Mouse (Mus musculus) skeletal muscle tissue, adult 2 months (tissue): ENCODE data around the gene Fkbp14.
A peak's percentile ranks its signal among the peaks of the same experiment; 100 is the strongest.

Experiments
- DNase-seq: peaks from one replicate; pipeline ENCODE4 v3.0.0-alpha.2; 2012; ENCODE audit warnings: low read depth, low spot score

Gene Fkbp14

DNA sequence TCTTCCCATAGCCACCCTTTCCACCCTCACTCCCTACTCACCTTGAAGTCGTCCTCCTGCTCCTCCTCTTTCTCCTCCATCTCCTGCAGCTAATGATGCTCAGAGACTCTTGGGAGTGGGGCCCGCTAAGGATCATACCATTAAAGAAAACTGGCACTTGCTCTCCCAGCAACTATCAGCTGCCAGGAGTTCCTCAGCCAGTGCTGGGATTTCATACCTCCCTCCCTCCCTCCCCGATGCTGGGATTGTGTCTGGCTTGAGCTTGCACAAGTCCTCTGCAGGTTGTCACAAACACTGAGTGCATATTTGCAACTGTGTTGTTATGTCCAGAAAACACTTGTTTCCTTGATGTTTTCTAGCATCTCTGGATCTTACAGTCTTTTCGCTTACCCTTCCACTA, at the start of gene Fkbp14:
Gene Fkbp14 (minus strand): TSS at position 101 of the 400 bp plus-strand sequence.
- DNase-seq: no peak

DNA sequence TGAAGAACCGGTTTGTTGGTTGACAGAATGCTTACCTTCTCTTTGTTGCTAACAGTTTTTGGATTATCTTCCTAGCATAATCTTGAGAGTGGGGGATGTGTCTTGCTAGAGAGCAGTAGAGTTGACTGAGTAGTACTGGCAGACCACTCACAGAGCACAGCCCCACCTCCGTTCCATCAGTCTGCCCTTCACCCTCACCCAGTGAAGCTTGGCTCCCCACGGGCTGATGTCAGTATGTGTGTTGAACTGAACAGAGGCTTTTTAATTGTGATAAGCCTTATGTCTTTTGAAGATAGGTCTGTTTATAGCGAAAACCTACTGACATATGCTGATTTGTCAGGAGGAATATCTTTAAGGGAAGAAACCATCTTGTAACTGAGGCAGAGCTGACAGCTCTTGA, 46.1 kb upstream of the Fkbp14 start:
- no peak for DNase-seq

DNA sequence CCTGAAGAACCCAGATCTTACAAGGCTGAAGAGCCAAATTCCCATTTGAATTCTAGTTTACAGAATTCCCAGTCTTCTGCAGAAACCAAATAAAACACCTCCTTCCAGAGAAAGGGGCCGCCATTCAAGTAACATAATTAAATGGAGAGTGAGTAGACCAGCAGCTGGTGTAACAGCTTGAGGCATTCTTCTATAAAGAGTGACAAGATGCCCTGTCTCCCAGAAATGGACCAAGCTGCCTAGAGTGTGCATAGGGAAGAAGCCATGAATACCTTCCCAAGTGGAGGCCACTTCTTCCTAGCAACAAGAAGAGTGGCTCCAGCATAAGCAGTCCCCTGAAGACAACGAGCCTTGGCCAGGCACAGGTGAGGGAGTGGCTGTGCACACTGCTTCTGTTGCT, 44.8 kb upstream of the Fkbp14 start:
- no peak for DNase-seq

DNA sequence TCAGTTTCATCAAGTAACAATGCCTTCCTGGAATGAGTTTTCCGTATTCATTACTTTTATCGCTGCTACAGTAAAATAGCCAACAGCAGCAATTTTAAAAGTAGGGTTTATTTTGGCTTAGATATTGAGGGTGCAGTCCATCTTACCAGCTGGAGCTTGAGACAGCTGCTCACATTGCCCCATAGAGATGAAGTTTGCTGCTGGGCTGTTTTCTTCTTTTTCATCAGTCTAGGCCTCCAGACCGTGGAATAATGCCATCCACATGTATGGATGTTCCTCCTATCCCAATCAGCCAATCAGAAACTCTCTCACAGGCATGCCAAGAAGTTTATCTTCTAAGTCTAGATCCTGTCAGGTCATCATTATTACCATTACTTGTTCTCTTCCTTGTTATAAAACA, 42.8 kb upstream of the Fkbp14 start:
- no peak for DNase-seq

DNA sequence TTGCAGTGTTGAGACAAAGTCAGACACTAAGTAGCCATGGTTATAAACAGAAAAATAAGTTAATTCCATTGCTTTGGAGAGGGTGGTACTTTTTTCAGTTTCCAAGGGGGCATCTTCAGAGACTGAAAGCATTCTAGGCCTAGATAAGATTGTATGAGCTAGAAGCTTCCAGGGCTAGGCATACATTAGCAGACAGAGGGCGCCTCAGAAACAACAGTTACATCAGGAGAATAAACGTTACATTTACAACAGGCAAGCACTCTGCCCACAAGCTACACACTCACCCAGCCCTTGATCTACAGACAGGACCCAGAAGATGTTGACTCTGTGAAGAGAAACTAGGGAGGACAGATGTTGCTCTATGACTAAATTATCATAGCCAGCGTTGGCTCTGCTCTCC, 34.4 kb upstream of the Fkbp14 start:
- no peak for DNase-seq

DNA sequence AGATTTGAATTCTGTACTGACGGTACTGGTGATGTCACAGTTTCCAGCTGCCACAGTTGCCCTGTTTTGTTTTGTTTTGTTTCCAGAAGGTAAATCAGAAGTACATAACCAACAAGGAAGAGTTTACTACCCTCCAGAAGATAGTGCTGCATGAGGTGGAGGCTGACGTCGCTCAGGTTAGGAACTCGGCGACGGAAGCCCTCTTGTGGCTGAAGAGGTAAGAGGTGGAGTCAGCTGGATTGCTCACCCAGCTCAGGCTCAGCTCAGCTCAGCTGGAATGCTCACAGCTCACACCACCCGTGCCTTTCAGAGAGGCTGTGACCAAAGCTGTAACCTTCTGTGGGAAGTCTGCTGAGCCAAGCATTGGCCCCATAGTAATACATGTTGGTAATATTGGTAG, 32.6 kb upstream of the Fkbp14 start:
- no peak for DNase-seq

DNA sequence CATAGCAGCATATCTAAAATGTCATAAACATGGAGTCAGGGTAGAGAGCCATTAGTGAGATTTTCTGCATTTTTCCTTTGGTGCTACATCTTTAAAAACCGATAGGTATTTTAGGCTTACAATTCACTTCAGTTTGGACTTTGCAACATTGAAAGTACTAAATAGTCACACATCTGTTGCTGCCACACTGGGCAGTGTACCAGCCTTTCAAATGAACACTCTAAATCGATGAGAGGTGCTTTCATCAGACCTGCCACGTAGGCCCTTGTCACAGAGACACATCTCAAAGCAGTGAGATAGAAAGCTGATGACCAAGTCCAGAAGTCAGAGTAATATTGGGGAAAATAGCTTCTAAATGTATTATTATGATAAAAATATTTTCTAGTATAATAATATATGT, 31.3 kb upstream of the Fkbp14 start:
- no peak for DNase-seq

DNA sequence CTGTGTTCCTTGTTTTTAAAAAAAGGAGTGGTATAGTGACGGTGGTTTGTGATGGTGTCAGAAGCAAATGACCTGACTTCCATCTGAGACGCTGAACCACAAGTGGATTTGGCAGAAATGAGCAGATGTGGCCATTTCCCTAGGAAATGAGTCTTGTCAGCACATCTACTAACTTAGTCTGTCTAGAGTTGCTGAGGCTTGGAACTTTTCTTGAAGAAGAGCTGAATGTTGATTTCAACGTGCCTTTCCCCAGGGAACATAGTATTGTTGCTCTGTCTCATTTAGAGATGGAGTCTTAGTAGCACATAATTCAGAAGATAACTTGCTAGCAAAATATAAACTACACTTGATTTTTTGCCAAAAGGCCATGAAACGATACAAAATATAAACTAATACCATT, 23.2 kb upstream of the Fkbp14 start:
- no peak for DNase-seq

DNA sequence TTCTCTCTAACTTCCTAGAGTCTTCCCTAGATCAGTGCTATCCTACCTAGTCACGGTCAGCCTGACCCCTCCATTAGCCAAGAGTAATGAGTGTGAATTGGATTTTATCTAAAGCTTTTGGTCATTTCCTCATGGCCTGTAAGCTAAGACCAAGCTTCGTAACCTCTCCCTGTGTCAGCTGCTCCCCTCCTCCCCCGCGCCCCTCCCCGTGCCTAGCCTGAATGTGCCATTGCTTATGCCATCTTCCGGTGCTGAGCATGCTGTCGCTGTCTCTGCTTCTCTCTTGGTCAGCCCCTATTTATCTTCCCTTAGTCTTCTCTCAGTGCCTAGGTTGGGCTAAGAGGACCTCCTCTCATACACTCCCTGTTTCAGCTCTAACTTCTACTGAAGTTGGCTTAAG, 22.4 kb upstream of the Fkbp14 start:
- DNase-seq: no peak

DNA sequence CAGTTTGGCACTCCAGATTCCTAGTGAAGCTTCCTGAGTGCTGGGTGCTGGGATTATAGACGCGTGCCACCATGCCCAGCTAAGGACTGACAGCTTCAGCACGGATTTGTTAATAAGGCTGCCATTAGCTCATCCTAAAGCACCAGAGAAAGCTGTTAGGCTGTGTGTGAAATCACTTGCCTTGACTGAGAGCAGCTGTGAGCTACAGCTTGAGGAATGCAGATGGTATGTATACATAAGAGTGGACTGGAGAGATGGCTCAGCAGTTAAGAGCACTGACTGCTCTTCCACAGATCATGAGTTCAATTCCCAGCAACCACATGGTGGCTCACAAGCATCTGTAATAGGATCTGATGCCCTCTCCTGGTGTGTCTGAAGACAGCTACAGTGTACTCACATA, 20.3 kb upstream of the Fkbp14 start:
- no peak for DNase-seq

DNA sequence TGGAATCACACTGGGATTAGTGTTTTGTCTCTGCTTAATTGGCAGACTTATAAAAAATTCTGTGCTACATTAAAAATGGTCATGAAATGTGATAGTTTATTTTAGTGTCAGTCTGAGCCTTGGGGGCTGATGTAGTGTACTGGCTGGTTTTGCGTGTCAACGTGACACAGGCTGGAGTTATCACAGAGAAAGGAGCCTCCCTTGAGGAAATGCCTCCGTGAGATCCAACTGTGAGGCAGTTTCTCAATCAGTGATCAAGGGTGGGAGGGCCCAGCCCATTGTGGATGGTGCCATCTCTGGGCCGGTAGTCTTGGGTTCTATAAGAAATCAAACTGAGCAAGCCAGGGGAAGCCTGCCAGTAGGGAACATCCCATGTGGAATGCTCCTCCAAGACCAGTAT, 9.1 kb upstream of the Fkbp14 start:
- DNase-seq: no peak

DNA sequence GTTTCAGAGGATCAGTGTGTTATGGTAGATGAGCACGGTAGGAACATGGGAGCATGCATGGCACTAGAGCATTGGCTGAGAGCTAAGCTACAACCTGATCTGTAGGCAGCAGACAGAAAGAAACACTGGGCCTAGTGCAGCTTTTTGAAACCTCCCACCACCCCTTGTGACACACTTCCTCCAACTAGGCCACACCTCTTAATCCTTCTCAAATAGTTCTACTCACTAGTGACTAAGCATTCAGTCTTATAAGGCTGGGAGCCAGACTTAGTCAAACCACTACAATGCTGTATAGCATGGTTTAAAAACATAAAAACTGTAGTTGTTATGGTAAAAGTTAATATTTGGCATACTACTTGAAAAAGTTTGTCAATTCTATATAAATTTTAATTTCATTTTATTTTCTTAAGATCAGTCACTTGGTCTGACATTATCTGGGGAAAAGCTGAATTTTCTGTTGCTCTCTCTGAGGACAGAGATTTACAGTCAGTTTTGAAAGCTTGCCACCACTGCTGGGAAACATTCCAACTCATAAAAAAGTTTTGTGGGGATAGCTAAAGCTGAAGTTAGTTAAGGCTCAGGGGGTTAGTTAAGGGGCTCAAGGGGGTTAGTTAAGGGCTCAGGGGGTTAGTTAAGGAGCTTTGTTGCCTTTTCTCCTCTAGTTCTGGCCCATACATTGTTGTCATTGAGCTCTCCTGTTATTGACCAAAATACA, 7.0 kb upstream of the Fkbp14 start:
- no peak for DNase-seq

DNA sequence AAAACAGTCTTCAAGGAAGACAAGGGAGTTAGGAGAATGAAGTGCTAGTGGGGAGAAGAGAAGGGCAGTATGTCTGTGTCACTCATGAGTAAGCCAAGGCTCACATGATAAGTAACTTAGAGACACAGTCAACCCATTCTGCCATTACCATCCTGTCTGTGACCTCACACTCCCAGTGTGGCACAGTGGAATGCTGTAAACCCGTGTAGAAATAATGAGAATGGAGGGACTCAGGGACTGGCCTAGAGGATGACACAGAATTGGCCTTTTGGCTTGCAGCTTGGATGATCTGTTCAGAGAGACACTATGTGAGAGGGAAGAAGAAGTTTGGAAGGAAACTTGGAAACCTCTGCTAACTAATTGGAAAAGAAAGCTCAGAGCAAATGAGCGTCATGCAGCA, 5.8 kb upstream of the Fkbp14 start:
- DNase-seq: no peak

DNA sequence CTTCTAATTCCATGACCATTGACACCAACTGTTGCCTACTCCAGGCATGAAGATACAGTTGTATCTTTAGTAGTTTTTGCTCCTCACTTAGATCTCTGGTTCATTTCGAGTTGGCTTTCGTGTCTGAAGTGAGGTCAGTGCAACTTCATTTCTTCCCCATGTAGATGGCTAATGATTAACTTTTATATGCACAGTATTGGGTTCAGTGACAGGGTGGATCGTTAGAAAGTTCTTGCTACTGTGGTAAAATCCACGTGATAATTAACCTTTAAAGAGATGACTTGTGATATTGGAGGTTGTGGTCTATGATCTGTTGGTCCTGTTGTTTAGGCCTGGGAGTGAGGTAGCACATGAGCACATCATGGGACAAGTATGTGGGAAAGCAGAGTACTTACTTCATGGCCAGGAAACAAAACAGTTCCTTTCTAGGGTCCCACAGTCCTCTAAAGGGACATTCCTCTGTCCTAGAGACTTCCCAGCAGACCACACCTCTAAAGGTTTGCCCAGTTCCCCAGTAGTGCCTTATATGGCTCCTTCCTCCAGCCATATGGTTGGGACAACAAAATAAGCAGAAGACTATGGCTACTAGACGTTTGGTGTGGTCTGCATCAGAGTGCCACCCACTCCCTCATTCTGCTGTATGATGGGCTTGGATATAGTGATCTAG, 3.7 kb upstream of the Fkbp14 start:
- no peak for DNase-seq

DNA sequence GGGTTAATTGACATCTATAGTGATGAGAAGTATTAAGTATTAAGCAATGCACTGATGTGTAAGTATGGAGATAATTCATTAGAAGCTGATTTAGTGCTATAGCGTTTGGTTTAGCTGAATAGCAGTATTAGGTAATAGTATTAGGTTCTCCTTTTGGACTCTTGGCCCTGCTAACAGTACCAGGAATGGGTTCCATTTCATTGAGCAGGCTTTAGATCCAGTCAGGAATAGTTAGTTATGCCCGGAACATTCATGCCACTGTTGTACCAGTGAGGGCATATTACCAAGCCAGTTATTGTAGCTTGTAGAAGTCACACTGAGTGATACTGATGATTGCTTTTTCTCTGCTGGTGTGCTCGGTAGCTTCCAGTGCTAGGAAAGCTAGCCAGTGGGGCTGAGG, 603 bp upstream of the Fkbp14 start:
- DNase-seq: no peak

DNA sequence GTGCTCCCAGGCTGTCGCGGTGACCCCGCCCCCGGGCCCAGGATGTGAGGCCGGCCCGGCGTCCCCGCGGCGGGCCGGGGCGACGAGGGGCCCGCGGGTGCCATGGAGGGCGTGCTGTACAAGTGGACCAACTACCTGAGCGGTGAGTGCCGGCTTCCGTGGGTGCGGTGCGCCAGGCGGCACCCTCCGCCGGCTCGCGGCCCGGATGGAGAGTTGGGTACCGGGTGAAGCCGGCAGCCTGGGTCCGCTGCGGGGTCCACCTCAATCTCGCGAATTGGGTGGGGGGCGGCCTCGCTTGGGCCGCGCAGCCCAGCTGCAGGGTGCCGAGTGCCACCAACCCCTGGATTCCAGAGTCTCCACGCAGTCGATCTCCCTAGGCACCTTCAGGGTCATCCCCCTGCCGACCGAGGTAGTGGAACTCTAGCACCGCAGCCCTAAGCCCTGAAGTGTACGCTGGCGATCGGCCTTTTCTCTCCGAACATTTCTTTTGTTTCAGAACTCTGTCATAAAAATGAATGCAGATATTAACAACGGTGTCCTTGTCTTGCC, 1.7 kb downstream of the Fkbp14 start:
- DNase-seq: no peak

DNA sequence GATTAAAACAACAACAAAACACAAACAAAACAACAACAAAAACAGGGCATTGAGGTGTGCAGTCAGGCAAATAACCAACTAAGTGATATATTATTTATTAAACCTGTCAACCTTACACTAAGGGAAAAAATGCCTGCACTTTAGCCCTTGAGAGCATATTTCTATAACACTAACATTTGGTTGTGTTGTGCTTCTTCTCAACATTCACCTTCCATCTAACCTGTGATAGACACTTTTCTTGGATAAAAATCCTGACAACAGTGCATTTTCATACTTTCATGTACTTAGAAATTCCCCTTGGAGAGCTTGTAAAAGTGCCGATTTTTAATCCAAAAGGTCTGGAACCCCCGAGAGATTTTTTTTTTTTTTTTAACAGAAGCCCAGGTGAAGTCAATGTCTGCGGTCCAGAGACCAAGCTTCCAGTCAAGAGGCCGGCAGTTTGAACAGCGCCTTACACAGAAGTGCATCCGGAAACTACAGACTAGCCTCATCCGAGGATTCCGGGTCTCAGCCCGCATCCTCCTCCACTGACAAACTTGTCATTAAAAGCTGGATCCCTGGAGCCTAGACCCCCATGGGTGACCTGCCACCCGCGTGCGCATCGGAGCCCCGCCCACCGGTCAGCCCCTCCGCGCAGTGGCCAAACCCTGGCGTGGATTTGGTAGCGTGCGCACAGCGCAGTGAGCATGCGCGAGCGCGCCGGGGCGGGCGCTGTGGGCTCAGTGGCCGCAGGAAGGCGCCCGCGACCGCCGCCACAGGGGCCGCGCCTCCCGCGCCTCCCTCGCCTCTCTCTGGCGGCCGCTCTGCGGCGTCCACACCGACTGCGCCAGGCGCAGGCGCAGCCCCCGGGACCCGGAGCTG, 2.4 kb downstream of the Fkbp14 start, which contains the start of gene Plekha8:
Gene Plekha8 (plus strand): TSS at position 643 of the 861 bp plus-strand sequence.
- peak; percentile 90 for DNase-seq

DNA sequence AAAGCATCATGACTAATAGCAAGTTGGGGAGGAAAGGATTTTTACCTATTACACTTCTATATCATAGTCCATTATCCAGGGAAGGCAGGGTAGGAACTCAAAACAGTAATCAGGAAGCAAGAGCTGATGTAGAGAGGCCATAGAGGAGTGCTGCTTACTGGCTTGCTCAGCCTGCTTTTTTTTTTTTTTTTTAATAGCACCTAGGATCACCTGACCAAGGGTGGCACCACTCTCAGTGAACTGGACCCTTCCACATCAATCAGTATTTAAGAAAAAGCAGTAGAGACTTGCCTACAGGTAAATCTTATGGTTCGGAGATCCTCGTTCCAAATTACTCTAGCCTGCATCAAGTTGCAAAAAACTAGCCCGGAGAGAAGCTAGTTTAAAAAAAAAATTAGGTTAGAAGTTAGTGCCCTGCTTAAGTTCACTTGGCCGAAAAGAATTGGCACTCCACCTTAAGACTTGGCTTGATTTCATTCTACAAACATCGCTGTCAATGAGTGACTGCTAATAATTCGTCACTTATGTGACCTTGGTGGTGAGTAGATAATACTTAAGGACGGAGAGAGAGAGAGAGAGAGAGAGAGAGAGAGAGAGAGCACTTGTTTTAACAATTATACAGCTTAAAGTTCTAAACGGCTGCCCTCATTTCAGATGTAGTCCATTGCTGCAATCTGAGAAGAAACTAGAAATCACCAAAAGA, 3.2 kb downstream of the Fkbp14 start:
- no peak for DNase-seq

DNA sequence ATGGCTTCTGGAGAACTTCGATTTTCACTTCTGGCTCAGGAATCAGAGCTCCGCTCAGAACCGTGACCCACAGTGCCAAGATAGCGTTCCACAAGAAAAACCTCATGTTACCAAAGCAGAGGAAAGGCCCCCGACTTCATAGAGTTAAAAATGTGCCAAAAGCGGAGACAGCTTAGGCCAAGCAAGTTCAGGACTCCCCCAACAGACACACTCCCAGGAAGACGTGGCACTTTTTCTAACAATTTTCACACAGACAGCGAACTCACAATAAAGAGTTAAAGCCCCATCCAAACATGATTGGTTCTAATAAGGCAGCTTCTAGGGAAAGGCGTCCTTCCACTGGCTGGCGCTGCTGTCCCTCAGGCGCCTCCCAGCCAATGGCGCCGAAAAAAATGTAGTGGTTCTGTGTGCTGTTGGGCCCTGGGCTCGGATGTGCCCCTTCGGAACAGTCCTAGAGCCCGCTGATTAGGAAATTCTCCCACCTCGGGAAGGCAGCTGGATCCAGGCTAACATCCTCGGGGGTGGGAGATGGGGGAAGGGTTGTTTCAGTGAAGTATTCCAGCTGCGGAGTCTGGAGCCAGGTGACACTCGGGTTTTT, 4.1 kb downstream of the Fkbp14 start:
- peak; percentile 89 for DNase-seq

DNA sequence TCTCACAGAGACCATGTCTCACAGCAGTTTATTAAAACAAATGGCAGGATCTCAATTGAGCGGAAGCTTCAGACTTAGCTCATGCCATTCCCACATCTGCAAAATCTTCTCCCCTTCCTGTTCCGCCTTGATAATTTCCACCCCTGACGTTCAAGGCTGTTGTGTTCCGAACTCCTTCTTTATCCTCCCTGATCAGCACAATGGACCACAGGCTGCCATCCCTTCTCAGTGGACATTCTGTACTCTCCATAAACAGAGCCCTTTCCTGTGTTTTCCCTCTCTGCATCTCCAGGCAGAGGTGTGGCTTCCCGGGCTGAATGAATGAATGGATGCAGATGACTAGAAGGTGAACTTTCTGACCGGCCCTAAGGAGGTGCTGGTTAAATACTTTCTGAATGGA, 5.3 kb downstream of the Fkbp14 start:
- DNase-seq: no peak

DNA sequence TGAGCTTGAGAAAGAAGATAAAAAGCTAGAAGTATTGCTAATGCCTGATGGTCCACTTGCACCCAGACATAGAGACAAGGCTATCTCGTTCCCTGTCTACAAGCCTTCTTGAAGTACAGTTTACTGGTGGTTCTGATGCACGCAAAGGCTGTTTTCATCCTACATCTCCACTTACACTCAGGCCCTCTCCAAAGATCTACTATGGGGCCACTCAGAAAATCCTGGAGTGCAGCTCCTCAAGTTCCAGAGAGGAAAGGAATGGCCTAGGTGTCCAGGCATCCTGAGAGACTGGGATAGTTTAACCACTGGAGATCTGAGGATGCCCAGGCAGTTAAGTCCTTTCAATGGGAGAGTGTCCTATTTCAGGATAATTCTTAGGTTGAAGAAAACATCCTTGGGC, 6.4 kb downstream of the Fkbp14 start:
- no peak for DNase-seq
